Mouse (Mus musculus): Measurements from ENCODE around the gene Pld1.
A peak's percentile ranks its signal among the peaks of the same experiment; 100 is the strongest.
"Not testable (repeated sequence)": the region's sequence is repeated elsewhere in the genome, so short reads cannot be mapped to it uniquely, and the experiment has no call there.

The Pld1 gene

DNA sequence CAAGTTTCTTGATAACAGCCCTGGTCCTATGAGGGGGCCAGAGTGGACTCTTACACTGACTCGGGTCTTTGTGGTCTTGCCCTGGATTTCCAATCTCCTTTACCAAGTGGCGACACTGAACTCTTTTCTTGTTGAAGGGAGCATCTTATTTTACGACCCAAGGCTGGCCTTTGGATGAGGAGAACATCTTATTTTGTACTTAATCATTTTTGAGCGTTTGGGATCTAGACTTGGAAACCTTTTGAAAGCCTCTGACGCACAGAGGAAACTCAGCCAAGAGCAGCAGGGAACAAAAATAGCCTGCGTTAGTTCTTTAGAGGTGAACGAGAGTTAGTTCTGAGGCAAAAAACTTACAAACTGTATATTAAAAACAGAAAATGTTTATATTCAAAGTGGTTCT lies 4.5 kb downstream of the Pld1 start:
- DNase-seq (ENCODE audit: inconsistent ontology term): no peak

DNA sequence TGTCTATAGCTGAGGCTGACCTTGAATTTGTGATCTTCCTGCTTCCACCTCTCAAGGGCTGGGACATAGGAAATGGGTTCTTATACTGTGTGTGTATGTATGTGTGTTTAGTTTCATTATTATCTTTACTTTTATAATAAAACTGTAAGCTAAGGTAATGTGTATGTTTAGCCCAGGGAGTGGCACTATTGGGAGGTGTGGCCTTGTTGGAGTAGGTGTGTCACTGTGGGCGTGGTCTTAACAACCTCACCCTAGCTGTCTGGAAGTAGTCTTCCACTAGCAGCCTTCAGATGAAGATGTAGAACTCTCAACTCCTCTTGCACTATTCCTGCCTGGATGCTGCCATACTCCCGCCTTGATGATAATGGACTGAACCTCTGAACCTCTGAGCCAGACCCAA lies 6.9 kb downstream of the Pld1 start:
- DNase-seq (ENCODE audit: inconsistent ontology term): not testable (repeated sequence)

GRCm38 (mm10) chr3:27949175-27949872 lies 10.8 kb downstream of the Pld1 start:
- no peak for DNase-seq (ENCODE audit: inconsistent ontology term)

DNA sequence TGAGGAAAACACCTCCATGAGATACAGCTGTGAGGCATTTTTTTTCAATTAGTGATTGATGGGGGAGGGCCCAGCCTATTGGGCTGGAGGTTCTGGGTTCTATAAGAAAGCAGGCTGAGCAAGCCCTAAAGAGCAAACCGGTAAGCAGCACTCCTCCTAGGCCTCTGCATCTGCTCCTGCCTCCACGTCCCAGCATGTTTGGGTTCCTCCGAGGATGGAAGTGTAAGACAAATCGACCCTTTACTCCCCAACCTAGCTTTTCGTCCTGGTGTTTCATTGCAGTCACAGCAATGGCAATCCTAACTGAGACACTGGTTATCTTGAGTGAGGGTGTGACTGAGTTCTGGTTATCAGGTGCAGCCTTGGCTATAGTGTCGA lies 11.4 kb downstream of the Pld1 start:
- DNase-seq (ENCODE audit: inconsistent ontology term): no peak

DNA sequence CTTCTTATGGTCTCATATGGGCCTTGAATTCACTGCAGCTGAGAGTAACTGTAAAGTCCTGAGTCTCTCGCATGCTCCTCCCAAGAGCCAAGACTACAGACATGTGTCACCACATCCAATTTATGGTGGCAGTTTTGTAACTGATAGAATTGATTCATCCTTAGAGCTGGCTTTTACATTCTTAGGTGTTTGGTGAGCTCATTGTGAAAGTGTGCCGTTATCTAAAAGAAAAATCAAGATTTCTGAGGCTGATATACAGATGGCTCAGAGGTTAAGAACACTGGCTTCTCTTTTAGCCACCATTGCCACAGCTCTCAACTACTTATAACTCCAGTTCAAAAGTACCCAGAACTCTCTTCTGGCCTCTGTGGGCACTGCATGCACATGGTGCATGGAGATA lies 12.2 kb downstream of the Pld1 start:
- DNase-seq (ENCODE audit: inconsistent ontology term): no peak

DNA sequence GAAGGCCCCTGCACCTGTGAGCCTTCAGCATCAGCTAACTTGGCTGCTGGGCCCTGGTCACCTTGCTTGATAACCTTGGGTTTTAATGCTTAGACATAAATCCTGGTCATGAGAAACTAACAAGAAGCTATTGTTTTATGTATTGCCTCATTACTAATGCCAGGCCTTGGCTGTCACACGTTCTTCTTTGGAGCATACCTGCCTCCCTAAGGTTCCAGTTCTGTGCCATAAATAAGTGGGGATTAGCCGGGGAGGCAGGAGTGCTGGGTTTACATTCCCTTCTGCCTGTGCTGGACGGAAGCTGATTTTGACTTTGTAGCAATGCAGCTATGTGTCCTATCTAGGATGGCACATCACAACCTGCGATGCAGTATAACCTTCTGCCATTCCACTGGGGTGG lies 13.2 kb downstream of the Pld1 start:
- DNase-seq (ENCODE audit: inconsistent ontology term): no peak

- DNase-seq (ENCODE audit: inconsistent ontology term): no peak
Measured at GRCm38 (mm10) chr3:27956006-27956405, 17.5 kb downstream of the Pld1 start.

GRCm38 (mm10) chr3:27959221-27959620 lies 20.7 kb downstream of the Pld1 start:
- no peak for DNase-seq (ENCODE audit: inconsistent ontology term)

DNA sequence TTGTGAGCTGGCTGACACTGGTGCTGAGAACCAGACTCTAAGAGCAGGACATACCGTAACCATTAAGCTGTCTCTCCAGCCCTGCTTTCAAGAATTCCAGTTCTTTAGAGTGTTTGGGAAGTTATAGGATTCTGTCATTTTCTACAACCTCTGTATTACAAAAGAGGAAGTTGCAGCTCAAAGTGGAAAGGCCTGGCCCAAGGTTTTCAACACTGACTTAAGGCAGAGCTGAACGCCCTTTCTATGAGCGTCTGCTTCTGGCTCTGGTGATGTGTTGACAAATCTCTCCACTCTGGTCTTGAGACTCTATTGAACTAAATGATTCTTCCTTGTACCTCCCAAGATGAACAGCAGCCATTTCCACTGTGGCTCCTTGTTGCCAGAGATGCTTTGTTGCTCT lies 22.7 kb downstream of the Pld1 start:
- DNase-seq (ENCODE audit: inconsistent ontology term): no peak

DNA sequence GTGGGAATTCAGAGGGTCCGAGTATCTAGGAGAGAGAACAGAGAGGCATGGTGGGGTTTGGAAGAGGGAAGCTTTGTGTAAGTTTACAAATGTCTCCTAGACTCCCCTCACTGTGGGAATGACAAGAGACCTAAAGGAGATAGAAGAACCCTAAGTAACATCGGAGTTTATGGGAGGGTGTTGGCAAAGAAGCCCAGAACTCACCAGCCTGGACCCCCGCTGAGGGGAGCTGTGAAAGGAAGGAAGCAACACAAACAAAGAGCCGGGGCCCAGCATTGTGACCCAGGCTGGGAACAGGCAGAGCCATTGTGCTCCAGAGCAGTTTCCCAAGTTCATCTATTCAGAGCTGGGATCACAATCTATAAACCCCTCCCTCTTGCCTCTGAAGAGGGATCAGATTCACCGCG lies 25.3 kb downstream of the Pld1 start:
- DNase-seq (ENCODE audit: inconsistent ontology term): peak; percentile 34

DNA sequence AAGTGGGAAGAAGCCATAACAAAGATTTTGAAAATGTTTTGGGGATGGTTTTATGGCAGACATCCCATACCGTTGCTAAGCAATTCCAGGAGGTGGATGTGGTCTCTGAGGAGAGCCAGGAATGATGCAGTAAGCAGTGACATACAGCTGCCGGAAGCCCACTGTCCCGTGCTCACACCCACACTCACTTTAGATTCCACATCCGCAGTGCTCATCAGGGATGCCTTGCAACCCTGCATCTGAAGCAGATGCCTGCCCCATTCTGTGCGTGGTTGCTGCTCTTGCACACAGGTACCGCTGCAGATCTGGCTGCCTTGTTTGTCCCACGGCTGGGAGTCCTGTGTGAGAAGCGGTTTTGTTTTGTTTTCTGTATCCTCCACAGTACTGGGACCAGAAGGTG lies 30.2 kb downstream of the Pld1 start:
- DNase-seq (ENCODE audit: inconsistent ontology term): no peak

DNA sequence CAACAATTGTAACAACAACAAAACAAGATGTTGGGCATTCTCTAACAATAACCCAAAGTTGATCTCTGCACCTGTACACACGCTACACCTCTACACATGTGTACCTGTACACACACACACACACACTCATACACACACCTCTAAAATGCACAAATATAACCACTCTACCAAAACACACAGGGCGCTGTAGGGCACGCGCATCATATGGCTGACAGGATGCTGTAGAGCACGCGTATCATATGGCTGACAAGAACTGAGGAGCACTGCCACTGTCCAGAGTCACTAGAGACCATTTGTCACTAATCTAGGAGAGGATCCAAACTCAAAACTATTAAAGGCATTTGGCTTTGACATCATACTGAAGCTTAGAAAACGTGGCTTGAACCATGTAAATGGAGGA lies 35.4 kb downstream of the Pld1 start:
- DNase-seq (ENCODE audit: inconsistent ontology term): peak; percentile 14

DNA sequence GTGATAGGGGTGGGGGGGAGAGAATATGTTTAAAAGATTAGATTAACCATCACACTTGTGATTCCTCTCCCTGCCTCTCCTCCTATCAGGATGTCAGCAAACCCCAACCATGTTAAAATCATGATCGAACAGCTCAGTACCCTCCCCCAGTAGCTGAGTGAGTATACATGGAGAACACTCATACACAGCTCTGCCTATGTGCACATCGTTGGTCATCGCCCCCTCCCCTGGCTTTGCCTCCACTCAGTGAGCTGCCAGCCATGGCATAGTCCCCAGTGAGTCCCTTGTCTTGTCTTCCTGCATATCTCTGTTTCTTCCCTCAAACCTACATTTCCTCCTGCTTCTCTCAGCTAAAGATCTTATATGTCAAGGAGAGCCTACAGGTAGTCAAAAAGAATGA lies 36.5 kb downstream of the Pld1 start:
- DNase-seq (ENCODE audit: inconsistent ontology term): no peak

DNA sequence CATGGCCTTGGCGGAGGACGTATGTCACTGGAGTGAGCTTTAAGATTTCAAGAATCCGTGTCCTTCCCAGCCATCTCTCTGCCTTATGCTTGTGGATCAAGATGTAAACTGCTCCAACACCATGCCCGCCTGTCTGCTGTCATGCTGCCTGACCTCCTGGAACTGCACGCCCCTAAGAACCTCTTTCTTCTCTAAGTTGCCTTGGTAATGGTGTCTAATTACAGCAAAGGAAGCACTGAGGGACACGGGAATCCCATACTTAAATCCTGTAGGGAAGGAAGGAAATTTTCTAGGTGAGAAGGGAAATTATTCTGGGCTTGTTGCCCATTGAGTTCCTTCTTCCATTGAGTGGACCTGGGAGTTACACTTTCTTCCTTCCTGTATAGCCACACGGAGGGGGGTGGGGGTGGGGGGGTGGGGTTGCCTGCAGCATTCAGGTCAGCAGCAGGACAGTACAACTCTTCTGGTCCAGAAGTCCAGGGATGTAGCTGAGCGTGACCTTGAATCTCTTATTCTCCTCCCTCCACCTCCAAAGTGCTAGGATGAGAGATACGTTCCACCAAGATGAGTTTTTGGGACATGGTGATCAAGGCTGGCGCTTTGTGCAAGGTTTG lies 38.5 kb downstream of the Pld1 start:
- no peak for DNase-seq (ENCODE audit: inconsistent ontology term)

DNA sequence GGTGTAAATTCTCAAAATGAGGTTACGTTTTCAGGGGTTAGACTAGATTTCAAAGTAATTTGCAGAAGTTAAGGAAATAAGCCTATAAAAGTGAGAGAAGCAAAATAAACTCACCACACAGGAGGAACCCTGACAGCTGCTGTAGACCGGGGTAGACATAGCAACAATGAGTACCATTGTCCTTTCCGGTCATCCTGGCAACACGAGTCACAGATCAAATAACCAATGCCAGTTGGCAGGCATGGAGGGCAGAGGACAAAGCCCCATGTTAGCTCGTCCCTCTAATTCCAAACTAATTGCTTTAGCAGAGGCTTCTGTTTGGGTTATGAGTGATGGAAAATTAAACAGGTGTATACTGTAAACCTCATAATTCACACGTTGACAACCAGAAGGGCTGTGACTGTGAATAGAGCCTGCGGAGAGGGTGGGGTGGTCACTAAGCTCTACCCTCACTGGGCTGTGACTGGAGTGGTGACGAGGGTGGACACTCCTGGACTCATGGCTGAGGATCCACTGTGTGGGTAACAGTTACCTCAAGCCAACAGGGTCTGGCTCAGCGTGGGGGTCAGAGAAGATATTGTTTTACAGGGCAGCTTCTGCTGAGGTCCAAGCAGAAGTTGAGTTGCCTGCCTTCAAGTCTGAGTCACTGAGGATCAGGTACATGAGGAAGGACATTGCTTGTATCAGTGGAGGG lies 39.7 kb downstream of the Pld1 start:
- DNase-seq (ENCODE audit: inconsistent ontology term): peak; percentile 76

DNA sequence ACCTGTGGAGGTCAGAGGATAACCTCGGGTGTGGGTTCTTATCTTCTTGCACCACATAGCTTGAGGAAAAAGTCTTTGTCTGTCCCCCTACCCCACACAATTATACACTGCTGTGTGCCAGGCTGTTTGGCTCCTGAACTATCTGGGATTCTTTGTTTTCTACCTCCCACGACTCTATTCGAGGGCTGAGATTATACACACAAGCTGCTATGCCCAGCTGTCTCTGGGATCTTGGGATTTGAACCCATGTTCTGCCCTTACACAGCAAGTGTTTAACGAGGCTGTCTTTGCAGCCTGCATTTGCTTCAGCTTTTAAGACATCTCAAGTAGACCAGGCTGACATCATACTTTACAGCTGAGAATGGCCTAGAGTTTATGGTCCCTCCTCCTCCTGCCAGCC lies 43.1 kb downstream of the Pld1 start:
- DNase-seq (ENCODE audit: inconsistent ontology term): no peak

- DNase-seq (ENCODE audit: inconsistent ontology term): peak; percentile 68
Measured at GRCm38 (mm10) chr3:27982436-27983017, 44.0 kb downstream of the Pld1 start.

DNA sequence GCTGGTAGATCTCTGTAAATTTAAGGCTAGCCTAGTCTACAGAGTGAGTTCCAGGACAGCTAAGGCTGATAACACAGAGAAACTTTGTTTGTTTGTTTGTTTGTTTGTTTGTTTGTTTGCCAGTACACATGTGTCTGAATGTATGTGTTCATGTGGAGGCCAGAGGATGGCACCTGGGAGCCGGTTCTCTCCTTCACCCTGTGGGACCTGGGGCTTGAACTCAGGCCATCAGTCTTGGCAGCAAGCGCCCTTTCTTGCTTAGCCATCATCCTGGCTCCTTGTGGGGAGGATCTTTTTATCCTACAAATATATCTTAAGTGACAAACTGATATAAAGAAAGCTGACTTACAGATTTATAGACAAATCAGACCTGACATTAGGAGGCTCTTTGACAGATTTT lies 44.8 kb downstream of the Pld1 start:
- no peak for DNase-seq (ENCODE audit: inconsistent ontology term)

- peak; percentile 89 for DNase-seq (ENCODE audit: inconsistent ontology term)
Measured at GRCm38 (mm10) chr3:27983935-27984577, 45.6 kb downstream of the Pld1 start.

DNA sequence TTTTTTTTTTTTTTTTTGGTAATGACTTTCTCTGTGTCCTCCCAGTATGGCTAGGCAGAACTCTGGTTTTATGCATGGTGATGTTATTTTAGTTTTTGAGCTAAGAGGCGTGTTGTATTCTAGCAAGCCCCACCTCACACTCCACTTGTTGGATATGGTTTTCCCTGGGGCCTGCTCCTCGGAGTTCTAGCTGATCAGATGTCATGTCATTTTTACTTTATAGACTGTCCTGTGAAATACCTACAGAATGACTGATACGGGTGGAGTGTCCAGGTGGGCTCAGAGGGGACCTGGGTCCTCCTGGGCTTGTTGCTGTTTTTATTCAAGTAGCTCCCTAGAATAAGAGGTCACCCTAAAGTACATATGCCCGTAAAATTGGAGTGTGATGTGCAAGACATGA lies 46.1 kb downstream of the Pld1 start:
- DNase-seq (ENCODE audit: inconsistent ontology term): no peak

DNA sequence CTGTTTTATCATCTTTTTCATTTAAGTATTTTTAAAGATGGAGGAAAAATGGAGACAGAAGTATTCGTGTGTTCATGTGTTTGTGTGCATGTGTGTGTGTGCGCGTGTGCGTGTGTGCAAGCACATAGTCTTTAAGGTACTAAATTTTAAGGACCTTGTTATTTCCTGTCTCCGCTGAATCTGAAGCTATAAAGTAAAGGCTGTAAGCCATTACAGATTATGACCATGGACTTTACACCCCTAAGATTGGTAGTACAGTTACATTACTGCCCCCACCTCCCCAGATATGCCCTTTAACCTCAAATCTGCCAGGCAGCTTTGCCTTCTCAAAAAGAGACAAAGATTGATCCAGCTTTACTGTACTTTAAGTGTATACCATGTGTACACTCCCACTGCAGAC lies 46.8 kb downstream of the Pld1 start:
- DNase-seq (ENCODE audit: inconsistent ontology term): no peak

DNA sequence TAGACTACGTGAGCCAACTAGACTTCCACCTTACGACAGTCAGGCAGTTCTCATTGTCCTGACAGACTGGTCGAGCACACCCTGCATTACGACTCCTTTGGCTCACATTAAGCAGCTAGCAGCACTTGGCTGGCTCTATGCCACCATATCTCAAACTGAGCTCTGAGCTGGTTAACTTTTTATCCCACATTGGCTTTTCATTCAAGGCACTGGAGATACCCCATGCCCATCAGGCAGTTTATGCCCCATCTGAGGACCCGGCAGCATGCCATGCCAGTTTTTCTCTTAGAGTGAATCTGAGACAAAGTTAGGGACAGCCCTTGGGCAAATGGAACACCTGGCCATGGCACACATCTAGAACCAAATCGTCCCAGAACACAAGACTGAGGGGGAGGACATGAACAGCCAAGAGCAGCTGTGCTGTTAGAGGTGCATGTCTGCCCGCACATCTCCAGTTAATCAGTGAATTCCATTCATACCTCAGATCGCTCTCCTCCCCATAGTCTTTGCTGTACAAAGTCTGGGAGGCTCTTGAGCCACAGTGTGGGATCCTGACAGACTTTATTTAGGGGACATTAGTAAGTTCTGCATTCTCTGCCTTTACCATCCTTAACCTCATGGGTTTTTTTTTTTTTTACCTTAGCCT lies 49.5 kb downstream of the Pld1 start:
- peak; percentile 57 for DNase-seq (ENCODE audit: inconsistent ontology term)

Data from Muller cell, postnatal 12 days (primary cell).